Mouse (Mus musculus): ENCODE measurements around the gene Robo2. TPM values are rescaled to one million over a fixed set of nuclear protein-coding genes. Genes with fewer than 3 reads are reported as not detected.

The Robo2 gene
- polyA plus RNA-seq (2017; shearing (Covaris generic)): 1.7 TPM

GRCm38 (mm10) chr16:74411481-74412251 is at the start of gene Robo2:
Gene Robo2, minus strand, starts transcription at chr16:74411825.

